Mouse (Mus musculus) limb, embryonic 13.5 days (tissue): ENCODE data around the gene Hcn1. TPM values are rescaled to one million over a fixed set of nuclear protein-coding genes. Genes with fewer than 3 reads are reported as not detected.
"Not testable (repeated sequence)": the region's sequence is repeated elsewhere in the genome, so short reads cannot be mapped to it uniquely, and the experiment has no call there.

ENCODE experiments used
- ATAC-seq: fragments of 200-750 bp; cut with Nextera tagmentation; 2 replicates; pipeline ENCODE4 v1.8.0; 2017; ENCODE audit warnings: low read depth, moderate number of reproducible peaks, moderate TSS enrichment; ENCODE audit not compliant: low FRiP score
- H3K27ac ChIP-seq: fragments of 300-500 bp; sonication (generic); 2 replicates; pipeline ENCODE4 v1.5.1; 2015; ENCODE audit warnings: inconsistent platforms, mild to moderate bottlenecking, moderate library complexity
- H3K27me3 ChIP-seq: fragments of 300-500 bp; sonication (generic); 2 replicates; pipeline ENCODE4 v1.6.1; 2015; ENCODE audit warnings: mild to moderate bottlenecking, inconsistent platforms
- H3K36me3 ChIP-seq: fragments of 300-500 bp; sonication (generic); 2 replicates; pipeline ENCODE4 v1.6.1; 2015; ENCODE audit warnings: inconsistent platforms, mild to moderate bottlenecking, moderate library complexity
- H3K4me1 ChIP-seq: fragments of 300-500 bp; sonication (generic); 2 replicates; pipeline ENCODE4 v1.6.1; 2015; ENCODE audit warnings: inconsistent platforms
- H3K4me2 ChIP-seq: fragments of 300-500 bp; sonication (generic); replicated peaks from 2 replicates; pipeline ENCODE4 v1.6.1; 2015; ENCODE audit warnings: inconsistent platforms, mild to moderate bottlenecking, moderate library complexity
- H3K4me3 ChIP-seq: fragments of 300-500 bp; sonication (generic); 2 replicates; pipeline ENCODE4 v1.5.1; 2015; ENCODE audit warnings: moderate library complexity, mild to moderate bottlenecking, inconsistent platforms
- H3K9ac ChIP-seq: fragments of 300-500 bp; sonication (generic); 2 replicates; pipeline ENCODE4 v1.6.1; 2015; ENCODE audit warnings: mild to moderate bottlenecking, inconsistent platforms
- H3K9me3 ChIP-seq: fragments of 300-500 bp; sonication (generic); 2 replicates; pipeline ENCODE4 v1.6.1; 2016; ENCODE audit warnings: inconsistent platforms
- WGBS: fragments of 180-500 bp; shearing (Covaris S2); methylation state at CpG from one replicate; pipeline ENCODE4 v1.1.7; 2015; 5-methylcytosine and 5-hydroxymethylcytosine counted together
- polyA plus RNA-seq: library from polyadenylated mRNA; unstranded; fragments of >200 nt; fragmentation: Nextera tagmentation; extraction: Ambion mirVana; gene quantifications from 2 replicates; pipeline ENCODE4 v1.2.1, GENCODE M21; 2015

Gene Hcn1
- polyA plus RNA-seq, 1 experiment from 2014 or later: 0.13 TPM

GRCm38 (mm10) chr13:117999767-118000488, 397.8 kb downstream of the Hcn1 start:
- no peak for ATAC-seq
- no peaks in the 10 kb centered on the region for H3K27me3 ChIP-seq
- H3K36me3 ChIP-seq: no peaks in the 10 kb centered on the region
- H3K9me3 ChIP-seq: no peaks in the 10 kb centered on the region
- no peak overlapping the region for H3K27ac ChIP-seq
- no peak overlapping the region for H3K9ac ChIP-seq
- no peaks in the 10 kb centered on the region for H3K4me1 ChIP-seq
- 80% methylated on average over 2 of the region's 2 CpGs for WGBS
- no peak overlapping the region for H3K4me3 ChIP-seq
- no peak overlapping the region for H3K4me2 ChIP-seq

GRCm38 (mm10) chr13:118000538-118000937, 398.4 kb downstream of the Hcn1 start:
- WGBS: 85% methylated on average over 2 of the region's 2 CpGs
- Histone ChIP-seq H3K4me2 (no peak overlapping the region), H3K36me3 (no peaks in the 10 kb centered on the region), H3K27me3 (no peaks in the 10 kb centered on the region), H3K4me1 (no peaks in the 10 kb centered on the region), H3K27ac (no peak overlapping the region), H3K9ac (no peak overlapping the region), H3K4me3 (no peak overlapping the region), H3K9me3 (no peaks in the 10 kb centered on the region)
- no peak for ATAC-seq

GRCm38 (mm10) chr13:118021176-118021575, 419.1 kb downstream of the Hcn1 start:
- WGBS: 90% methylated on average over 1 of the region's 1 CpGs
- Histone ChIP-seq H3K9ac (no peak overlapping the region), H3K4me3 (no peak overlapping the region), H3K36me3 (no peaks in the 10 kb centered on the region), H3K9me3 (no peaks in the 10 kb centered on the region), H3K27ac (no peak overlapping the region), H3K4me2 (no peak overlapping the region), H3K27me3 (no peaks in the 10 kb centered on the region), H3K4me1 (no peaks in the 10 kb centered on the region)
- no peak for ATAC-seq

GRCm38 (mm10) chr13:118022891-118023290, 420.8 kb downstream of the Hcn1 start:
- not testable (repeated sequence) for H3K4me1 ChIP-seq, H3K27ac ChIP-seq, H3K36me3 ChIP-seq, H3K9me3 ChIP-seq, H3K27me3 ChIP-seq, H3K4me3 ChIP-seq, H3K4me2 ChIP-seq, H3K9ac ChIP-seq, ATAC-seq

- Histone ChIP-seq H3K27me3 (no peaks in the 10 kb centered on the region), H3K27ac (no peak overlapping the region), H3K36me3 (no peaks in the 10 kb centered on the region), H3K4me3 (no peak overlapping the region), H3K9me3 (no peaks in the 10 kb centered on the region), H3K9ac (no peak overlapping the region), H3K4me1 (no peaks in the 10 kb centered on the region), H3K4me2 (no peak overlapping the region)
- ATAC-seq: no peak
- WGBS: 90% methylated on average over 5 of the region's 5 CpGs
These were observed 421.3 kb downstream of the Hcn1 start for GRCm38 (mm10) chr13:118023381-118023780.

- H3K4me3 ChIP-seq: no peak overlapping the region
- peak; percentile 73; the same call in 1 of the 2 replicates for ATAC-seq
- H3K9ac ChIP-seq: no peak overlapping the region
- H3K9me3 ChIP-seq: no peaks in the 10 kb centered on the region
- H3K4me2 ChIP-seq: no peak overlapping the region
- H3K27me3 ChIP-seq: no peaks in the 10 kb centered on the region
- no peaks in the 10 kb centered on the region for H3K4me1 ChIP-seq
- 51% methylated on average over 2 of the region's 2 CpGs for WGBS
- no peaks in the 10 kb centered on the region for H3K36me3 ChIP-seq
- H3K27ac ChIP-seq: no peak overlapping the region
These were observed 424.4 kb downstream of the Hcn1 start for GRCm38 (mm10) chr13:118026510-118026909.

- no peak for ATAC-seq
- no peak overlapping the region for H3K27ac ChIP-seq
- H3K9ac ChIP-seq: no peak overlapping the region
- no peaks in the 10 kb centered on the region for H3K36me3 ChIP-seq
- H3K4me2 ChIP-seq: no peak overlapping the region
- no peaks in the 10 kb centered on the region for H3K9me3 ChIP-seq
- H3K4me1 ChIP-seq: no peaks in the 10 kb centered on the region
- H3K4me3 ChIP-seq: no peak overlapping the region
- 71% methylated on average over 3 of the region's 3 CpGs for WGBS
- no peaks in the 10 kb centered on the region for H3K27me3 ChIP-seq
These were observed 425.7 kb downstream of the Hcn1 start for GRCm38 (mm10) chr13:118027868-118028267.

GRCm38 (mm10) chr13:118028662-118029061, 426.5 kb downstream of the Hcn1 start:
- Histone ChIP-seq H3K27me3 (no peaks in the 10 kb centered on the region), H3K4me3 (no peak overlapping the region), H3K27ac (no peak overlapping the region), H3K36me3 (no peaks in the 10 kb centered on the region), H3K9ac (no peak overlapping the region), H3K4me2 (no peak overlapping the region), H3K9me3 (no peaks in the 10 kb centered on the region), H3K4me1 (no peaks in the 10 kb centered on the region)
- 82% methylated on average over 4 of the region's 4 CpGs for WGBS
- no peak for ATAC-seq

- ATAC-seq: no peak
- Histone ChIP-seq H3K4me1 (no peaks in the 10 kb centered on the region), H3K4me2 (no peak overlapping the region), H3K9ac (no peak overlapping the region), H3K9me3 (no peaks in the 10 kb centered on the region), H3K27ac (no peak overlapping the region), H3K36me3 (no peaks in the 10 kb centered on the region), H3K27me3 (no peaks in the 10 kb centered on the region), H3K4me3 (no peak overlapping the region)
- WGBS: 75% methylated on average over 3 of the region's 3 CpGs
These were observed 427.5 kb downstream of the Hcn1 start for GRCm38 (mm10) chr13:118029579-118029978.

GRCm38 (mm10) chr13:118035598-118035997, 433.5 kb downstream of the Hcn1 start:
- no peak overlapping the region for H3K4me2 ChIP-seq
- no peak overlapping the region for H3K4me3 ChIP-seq
- H3K27me3 ChIP-seq: no peaks in the 10 kb centered on the region

More at GRCm38 (mm10) chr13:118035598-118035997, 433.5 kb downstream of the Hcn1 start:
- no peaks in the 10 kb centered on the region for H3K4me1 ChIP-seq
- H3K9ac ChIP-seq: no peak overlapping the region
- H3K36me3 ChIP-seq: no peaks in the 10 kb centered on the region
- H3K27ac ChIP-seq: no peak overlapping the region
- ATAC-seq: no peak
- no peaks in the 10 kb centered on the region for H3K9me3 ChIP-seq
- 76% methylated on average over 5 of the region's 5 CpGs for WGBS
